Mouse (Mus musculus): Measurements from ENCODE around the gene Syne1. TPM values are rescaled to one million over a fixed set of nuclear protein-coding genes. Genes with fewer than 3 reads are reported as not detected.

Gene Syne1
- total RNA-seq, 2 experiments from 2014 or later, result 69.0 to 103 TPM

GRCm38 (mm10) chr10:5312437-5312836 lies 238.8 kb downstream of the Syne1 start:
- no peak for ATAC-seq (ENCODE audit: poor library complexity, severe bottlenecking)

DNA sequence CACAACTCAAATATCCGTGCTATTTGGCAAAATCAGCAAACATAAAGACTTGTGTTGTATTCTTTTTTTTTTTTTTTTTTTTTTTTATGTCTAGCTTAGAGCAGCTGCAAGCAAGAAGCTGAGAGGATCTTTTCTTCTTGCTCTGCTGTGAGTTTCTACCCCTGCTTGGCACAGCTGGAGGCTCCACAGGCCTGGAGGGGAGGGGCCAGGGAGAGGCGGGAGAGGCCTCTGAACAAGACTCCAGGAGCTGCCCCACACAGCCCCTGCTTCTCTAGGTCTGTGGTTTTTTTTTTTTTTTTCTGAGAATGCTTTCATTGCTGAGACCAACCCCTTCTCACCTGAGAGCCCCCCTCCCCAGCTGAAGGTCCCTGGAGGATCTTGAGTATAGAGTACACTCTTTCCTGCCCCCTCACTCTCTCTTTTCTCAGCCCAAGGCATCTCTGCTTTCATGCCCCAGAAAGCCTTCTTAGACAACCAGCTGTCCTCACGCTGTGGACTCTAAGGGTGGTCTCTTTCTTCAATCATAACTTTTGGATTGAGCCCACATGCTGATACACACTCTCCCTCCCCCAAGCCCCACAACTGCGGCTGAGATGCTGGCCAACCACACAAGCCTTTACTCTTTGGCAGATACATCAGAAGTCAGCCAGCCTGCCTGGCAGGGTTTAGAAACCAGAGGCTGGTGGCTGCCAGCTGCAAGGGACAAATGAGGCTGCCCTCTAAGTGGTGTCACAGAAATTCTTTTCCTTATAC lies 241.1 kb downstream of the Syne1 start:
- ATAC-seq (ENCODE audit: poor library complexity, severe bottlenecking), result no peak

DNA sequence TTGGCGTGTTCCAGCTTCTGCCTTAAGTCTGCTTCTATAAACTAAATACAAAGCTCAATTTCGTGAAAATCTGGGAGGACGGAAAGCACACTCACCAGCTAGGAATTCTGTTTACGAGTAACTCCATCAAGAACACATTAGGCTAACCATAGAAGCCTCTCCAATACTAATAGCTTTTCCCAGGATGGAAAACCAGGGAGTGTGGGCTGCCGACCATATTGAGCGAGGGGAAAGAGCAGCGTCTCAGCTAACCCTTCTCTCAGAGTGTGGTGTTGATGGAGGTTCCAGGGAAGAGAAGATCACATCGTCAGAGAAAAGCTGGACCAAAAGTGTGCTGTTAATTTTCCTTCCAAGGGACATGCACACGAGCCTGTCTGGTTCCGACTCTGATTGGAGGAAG lies 241.9 kb downstream of the Syne1 start:
- ATAC-seq (ENCODE audit: poor library complexity, severe bottlenecking), result no peak

DNA sequence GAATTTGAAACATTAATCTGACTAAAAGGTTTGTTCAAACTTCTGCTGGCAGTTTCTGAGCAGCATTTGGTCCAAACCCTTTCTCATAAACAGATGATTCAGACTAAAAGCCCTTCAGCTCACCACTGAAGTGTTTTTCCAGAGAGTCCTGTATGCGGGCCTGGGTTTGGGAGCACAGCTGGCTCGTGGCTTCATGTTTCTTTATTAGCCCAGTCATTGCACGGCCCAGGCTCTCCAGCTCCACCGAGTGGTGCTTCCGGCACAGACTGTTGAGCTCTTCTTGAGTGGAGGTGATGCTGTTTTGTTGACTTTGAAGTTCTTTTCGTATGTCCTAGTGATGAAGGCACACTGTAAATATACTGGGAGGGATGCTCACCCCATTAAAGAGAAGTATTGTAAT lies 245.7 kb downstream of the Syne1 start:
- no peak for ATAC-seq (ENCODE audit: poor library complexity, severe bottlenecking)

GRCm38 (mm10) chr10:5295291-5295891 lies 255.9 kb downstream of the Syne1 start:
- no peak for ATAC-seq (ENCODE audit: poor library complexity, severe bottlenecking)

DNA sequence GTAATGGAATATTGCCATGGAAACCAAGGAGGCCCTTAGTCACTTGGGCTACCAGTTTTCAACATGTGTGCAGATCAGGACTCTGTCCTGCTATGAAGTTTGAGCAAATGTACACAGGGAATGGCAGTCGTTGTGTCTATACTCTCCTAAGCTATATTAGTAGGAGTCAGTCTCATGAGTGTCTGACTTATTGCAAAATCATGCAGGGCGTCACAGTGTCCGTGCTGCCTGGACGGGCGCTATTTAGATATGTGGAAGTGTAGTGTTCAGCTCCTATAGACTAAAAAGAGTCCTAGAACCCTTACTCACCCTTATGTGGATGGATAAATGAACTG lies 261.7 kb downstream of the Syne1 start:
- ATAC-seq (ENCODE audit: poor library complexity, severe bottlenecking), result no peak

- ATAC-seq (ENCODE audit: poor library complexity, severe bottlenecking), result no peak
Measured at GRCm38 (mm10) chr10:5288716-5289574, 262.3 kb downstream of the Syne1 start.

GRCm38 (mm10) chr10:5288262-5288661 lies 263.0 kb downstream of the Syne1 start:
- peak; percentile 57 for ATAC-seq (ENCODE audit: poor library complexity, severe bottlenecking)

- ATAC-seq (ENCODE audit: poor library complexity, severe bottlenecking), result no peak
Measured at GRCm38 (mm10) chr10:5275769-5276168, 275.5 kb downstream of the Syne1 start.

GRCm38 (mm10) chr10:5270641-5271040 lies 280.6 kb downstream of the Syne1 start:
- no peak for ATAC-seq (ENCODE audit: poor library complexity, severe bottlenecking)

DNA sequence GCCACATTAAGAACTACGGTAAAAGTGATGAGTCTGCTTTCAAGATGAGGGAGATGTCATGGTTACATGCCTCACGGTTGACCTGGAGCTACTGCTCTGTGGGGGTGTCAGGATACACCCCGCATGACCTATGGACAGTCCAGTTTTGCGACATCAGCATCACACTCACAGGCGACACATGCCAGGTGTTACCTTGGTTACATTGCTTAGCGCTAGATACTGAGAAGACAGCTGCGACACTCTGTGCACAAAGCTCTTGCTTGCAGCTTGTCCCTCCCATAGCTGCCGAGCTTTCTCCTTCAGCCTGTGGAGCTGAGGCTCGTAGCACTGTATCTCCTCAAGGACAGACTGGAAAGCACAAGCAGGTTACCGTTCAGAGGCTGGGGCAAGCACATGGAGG lies 286.9 kb downstream of the Syne1 start:
- no peak for ATAC-seq (ENCODE audit: poor library complexity, severe bottlenecking)

GRCm38 (mm10) chr10:5262636-5263035 lies 288.6 kb downstream of the Syne1 start:
- ATAC-seq (ENCODE audit: poor library complexity, severe bottlenecking), result no peak

- no peak for ATAC-seq (ENCODE audit: poor library complexity, severe bottlenecking)
Measured at GRCm38 (mm10) chr10:5256686-5257085, 294.6 kb downstream of the Syne1 start.

DNA sequence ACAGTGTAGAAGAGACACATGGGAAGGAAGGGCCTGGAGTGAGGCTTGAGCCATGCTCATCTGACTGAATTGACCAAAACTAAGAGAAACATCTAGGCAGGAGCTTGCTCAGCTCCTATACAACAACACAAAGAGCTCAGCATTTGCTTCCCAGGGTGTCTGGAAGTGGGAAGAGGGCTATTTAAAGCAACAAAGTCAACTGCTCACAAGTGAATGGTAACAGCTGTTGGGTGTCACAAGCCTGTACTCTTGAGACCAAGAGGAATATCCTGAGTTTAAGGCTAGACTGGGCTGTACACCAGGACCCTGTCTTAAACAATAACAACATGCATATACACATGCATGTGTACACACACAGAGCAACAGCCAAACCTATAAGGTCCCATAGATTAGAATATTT lies 297.5 kb downstream of the Syne1 start:
- no peak for ATAC-seq (ENCODE audit: poor library complexity, severe bottlenecking)

- ATAC-seq (ENCODE audit: poor library complexity, severe bottlenecking), result no peak
Measured at GRCm38 (mm10) chr10:5250702-5251101, 300.6 kb downstream of the Syne1 start.

GRCm38 (mm10) chr10:5239680-5240079 lies 311.6 kb downstream of the Syne1 start:
- ATAC-seq (ENCODE audit: poor library complexity, severe bottlenecking), result no peak

DNA sequence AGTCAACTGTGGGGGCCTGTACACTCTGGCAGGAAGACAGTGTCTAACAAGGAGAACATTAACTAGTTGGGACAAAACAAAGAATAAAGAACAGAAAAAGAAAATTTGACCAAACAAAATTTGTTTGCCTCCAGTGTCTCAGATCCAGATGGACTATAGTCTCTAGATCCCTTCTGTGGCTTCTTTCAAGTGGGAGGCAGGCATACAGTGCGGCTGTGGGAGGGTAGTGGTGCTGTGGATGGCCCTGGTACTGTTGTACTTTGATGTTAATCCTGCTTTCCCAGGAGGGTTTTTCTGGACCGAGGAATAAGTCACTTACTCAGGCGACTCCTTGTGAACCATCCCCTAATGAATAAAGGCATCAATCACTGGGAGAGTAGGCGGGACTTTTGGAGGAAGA lies 314.4 kb downstream of the Syne1 start:
- ATAC-seq (ENCODE audit: poor library complexity, severe bottlenecking), result no peak

- no peak for ATAC-seq (ENCODE audit: poor library complexity, severe bottlenecking)
Measured at GRCm38 (mm10) chr10:5236171-5236570, 315.1 kb downstream of the Syne1 start.

DNA sequence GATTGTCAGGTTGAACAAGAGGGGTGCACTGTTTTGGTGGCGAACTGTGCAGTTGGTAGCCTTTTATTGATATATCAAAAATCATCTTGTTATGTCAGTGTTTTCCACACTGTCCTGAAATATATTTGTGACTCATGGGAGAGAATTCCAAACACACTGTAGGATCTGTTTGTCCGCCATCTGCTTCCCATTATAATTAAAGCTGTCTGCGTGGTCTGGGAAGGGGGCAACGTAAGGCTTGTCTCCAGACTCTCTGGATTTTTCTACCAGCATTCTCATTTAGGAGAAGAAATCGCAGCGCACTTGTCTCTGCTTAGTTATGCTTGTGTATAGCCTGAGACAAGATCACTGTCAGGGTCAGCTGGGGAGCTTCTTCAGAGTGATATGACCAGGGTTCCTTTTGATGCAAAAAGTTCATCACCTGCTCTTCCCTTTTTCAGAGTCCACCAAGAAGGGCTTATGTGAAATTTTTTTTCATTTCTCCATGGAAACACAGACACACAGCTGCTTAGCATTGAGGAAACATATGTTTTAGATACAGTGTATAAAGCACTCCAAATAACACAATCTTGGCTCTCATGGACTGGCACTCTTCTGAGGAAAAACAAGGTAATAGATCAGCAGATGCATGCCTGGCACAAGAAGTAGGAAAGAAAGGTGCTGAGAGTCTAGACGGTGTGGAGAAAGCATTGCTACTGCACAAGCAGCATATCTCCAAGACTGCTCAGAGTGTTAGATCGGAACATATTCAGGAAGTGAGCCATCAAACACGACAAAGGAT lies 316.4 kb downstream of the Syne1 start:
- ATAC-seq (ENCODE audit: poor library complexity, severe bottlenecking), result no peak

GRCm38 (mm10) chr10:5229129-5229528 lies 322.2 kb downstream of the Syne1 start:
- no peak for ATAC-seq (ENCODE audit: poor library complexity, severe bottlenecking)
